Comparison of ENCODE assay signal across 8 mouse cellular contexts in the genomic region with DNA sequence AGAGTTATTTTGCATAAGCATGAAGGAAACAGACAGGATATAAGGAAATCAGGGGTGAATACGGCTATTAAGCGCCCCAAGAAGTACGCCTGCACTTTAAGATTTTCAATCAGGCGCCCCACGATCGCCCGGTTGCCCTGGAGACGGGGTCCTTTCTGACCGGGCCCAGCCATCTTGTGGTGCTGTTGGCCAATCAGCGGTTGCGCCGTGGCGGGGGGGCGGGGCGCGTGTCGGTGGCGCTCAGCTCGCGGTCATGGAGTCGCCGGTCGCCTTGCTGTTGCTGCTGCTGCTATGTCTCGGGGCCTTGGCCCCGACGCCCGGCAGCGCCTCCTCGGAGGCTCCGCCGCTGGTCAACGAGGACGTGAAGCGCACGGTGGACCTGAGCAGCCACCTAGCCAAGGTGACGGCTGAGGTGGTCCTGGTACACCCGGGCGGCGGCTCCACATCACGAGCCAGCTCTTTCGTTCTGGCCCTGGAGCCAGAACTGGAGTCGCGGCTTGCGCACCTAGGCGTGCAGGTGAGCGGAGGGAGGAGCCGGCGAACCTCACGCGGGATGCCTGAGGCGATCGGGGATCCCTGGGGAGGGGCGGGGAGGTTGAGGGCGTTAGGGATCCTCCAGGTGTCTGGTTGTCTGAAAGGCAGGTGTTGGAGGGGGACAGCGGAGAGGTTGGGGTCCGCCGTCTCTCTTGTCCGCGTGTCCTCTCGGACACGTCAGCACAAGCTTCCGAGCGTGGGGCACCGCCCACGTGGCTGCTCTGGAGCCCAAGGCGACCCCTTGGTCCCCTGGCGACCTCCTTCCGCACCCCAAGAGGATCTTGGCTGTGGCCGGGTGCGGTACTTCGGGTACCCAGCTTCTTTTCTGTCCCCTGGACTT. TPM values are rescaled to one million over a fixed set of nuclear protein-coding genes. Genes with fewer than 3 reads are reported as not detected.
A peak's percentile ranks its signal among the peaks of the same experiment; 100 is the strongest.
DNase-seq lines count a peak whose midpoint lies in the region; ATAC-seq and TF ChIP-seq lines count a peak whose summit lies in the region.

A gene (plus strand): TSS at position 205 of the 874 bp plus-strand sequence.

- H3K4me3 ChIP-seq in embryonic facial prominence, embryonic 14.5 days (ENCODE audit: low read depth, low read length): peak within 1 kb of the TSS; percentile 82
- H3K4me3 ChIP-seq in limb, embryonic 14.5 days (replicated peaks; ENCODE audit: low read length): peak within 1 kb of the TSS; percentile 70
- peak within 1 kb of the TSS; percentile 99 for H3K4me3 ChIP-seq in midbrain, postnatal 0 days (ENCODE audit: low read depth, low read length)

- 0 out of 2 replicates have a peak, but pooled peaks have one; percentile 36 for TF ChIP-seq POLR2A in limb, embryonic 14.5 days (IDR thresholded peaks at IDR 0.05; ENCODE audit: borderline replicate concordance, extremely low read depth, insufficient read depth, insufficient read length)

- TF ChIP-seq CTCF in midbrain, postnatal 0 days (IDR thresholded peaks at IDR 0.05): no peak

- H3K4me2 ChIP-seq in embryonic facial prominence, embryonic 14.5 days (ENCODE audit: low read depth, low read length): peak within 1 kb of the TSS; percentile 85
- H3K4me2 ChIP-seq in limb, embryonic 14.5 days (replicated peaks; ENCODE audit: low read depth, low read length, severe bottlenecking): peak within 1 kb of the TSS; percentile 85
- H3K4me2 ChIP-seq in midbrain, postnatal 0 days (ENCODE audit: low read depth, low read length, poor library complexity, severe bottlenecking): peak within 1 kb of the TSS; percentile 89

- peaks cover 16% of the 10 kb centered on the region for H3K36me3 ChIP-seq in embryonic facial prominence, embryonic 14.5 days (ENCODE audit: control insufficient read depth, insufficient read depth, low read length)
- H3K36me3 ChIP-seq in limb, embryonic 14.5 days (ENCODE audit: control insufficient read depth, insufficient read depth, low read length): peaks cover 13% of the 10 kb centered on the region
- no peaks in the 10 kb centered on the region; the same call in 1 of the 2 replicates for H3K36me3 ChIP-seq in midbrain, postnatal 0 days (ENCODE audit: insufficient read depth, low read length)

- DNase-seq in 3T3-L1 (ENCODE audit: low read depth, low spot score): peak; percentile 95
- peak; percentile 99 for DNase-seq in adrenal gland, postnatal 4 days (ENCODE audit: low spot score in 2 of 2)
- DNase-seq in embryonic facial prominence, embryonic 14.5 days (ENCODE audit: low spot score): peak; percentile 96
- peak; percentile 97 for DNase-seq in heart, adult 8-10 months (ENCODE audit: low spot score)
- DNase-seq in kidney, adult 9 months: peak; percentile 97
- peak; percentile 95 for DNase-seq in limb, embryonic 14.5 days (ENCODE audit: low spot score)
- peak; percentile 95 for DNase-seq in midbrain, postnatal 0 days (ENCODE audit: low spot score)
- peak; percentile 99 for DNase-seq in spleen, postnatal 14 days (ENCODE audit: low spot score in 2 of 2)

- H3K27ac ChIP-seq in embryonic facial prominence, embryonic 14.5 days (replicated peaks; ENCODE audit: low read depth, low read length): peak within 1 kb of the TSS; percentile 56
- H3K27ac ChIP-seq in limb, embryonic 14.5 days (replicated peaks; ENCODE audit: low read depth, low read length): peak within 1 kb of the TSS; percentile 78
- peak within 1 kb of the TSS; percentile 80 for H3K27ac ChIP-seq in midbrain, postnatal 0 days (ENCODE audit: low read depth, low read length)

- peak within 1 kb of the TSS; percentile 96 for H3K9ac ChIP-seq in embryonic facial prominence, embryonic 14.5 days (ENCODE audit: low read depth, low read length)
- H3K9ac ChIP-seq in limb, embryonic 14.5 days (ENCODE audit: low read depth, low read length, severe bottlenecking): peak within 1 kb of the TSS; percentile 78
- H3K9ac ChIP-seq in midbrain, postnatal 0 days (replicated peaks; ENCODE audit: low read length, poor library complexity, severe bottlenecking): peak within 1 kb of the TSS; percentile 96

- no peaks in the 10 kb centered on the region for H3K9me3 ChIP-seq in embryonic facial prominence, embryonic 14.5 days (ENCODE audit: control insufficient read depth, low read length)
- H3K9me3 ChIP-seq in limb, embryonic 14.5 days (ENCODE audit: control insufficient read depth, low read length): no peaks in the 10 kb centered on the region
- H3K9me3 ChIP-seq in midbrain, postnatal 0 days (ENCODE audit: low read length): no peaks in the 10 kb centered on the region

- 1% methylated on average over 51 of the region's 71 CpGs for WGBS in embryonic facial prominence, embryonic 14.5 days
- WGBS in limb, embryonic 14.5 days: 0% methylated on average over 67 of the region's 71 CpGs
- under 1% methylated on average over 67 of the region's 71 CpGs for WGBS in midbrain, postnatal 0 days

- peak; percentile 99 for ATAC-seq in embryonic facial prominence, embryonic 14.5 days (ENCODE audit: low read depth)
- peak; percentile 99 for ATAC-seq in limb, embryonic 14.5 days (ENCODE audit: low FRiP score, low read depth)
- ATAC-seq in midbrain, postnatal 0 days (ENCODE audit: low FRiP score): peak; percentile 96

- no peaks in the 10 kb centered on the region for H3K27me3 ChIP-seq in embryonic facial prominence, embryonic 14.5 days (replicated peaks; ENCODE audit: control insufficient read depth, insufficient read depth, low read length)
- no peaks in the 10 kb centered on the region for H3K27me3 ChIP-seq in limb, embryonic 14.5 days (ENCODE audit: control insufficient read depth, insufficient read depth, low read length)
- H3K27me3 ChIP-seq in midbrain, postnatal 0 days (ENCODE audit: insufficient read depth, low read length): peaks cover 9% of the 10 kb centered on the region; the same call in 1 of the 2 replicates

- peaks cover 8% of the 10 kb centered on the region for H3K4me1 ChIP-seq in embryonic facial prominence, embryonic 14.5 days (ENCODE audit: control insufficient read depth, insufficient read depth, low read length)
- peaks cover 12% of the 10 kb centered on the region for H3K4me1 ChIP-seq in limb, embryonic 14.5 days (ENCODE audit: control insufficient read depth, insufficient read depth, low read length)
- H3K4me1 ChIP-seq in midbrain, postnatal 0 days (ENCODE audit: insufficient read depth, low read length): peaks cover 13% of the 10 kb centered on the region

RNA-seq across cellular contexts. Expression of the gene that starts here (rescaled TPM):
- total RNA-seq in adrenal gland, postnatal 4 days (2021): 100 to 1,000 TPM; 212 to 219 TPM
- polyA plus RNA-seq in embryonic facial prominence, embryonic 14.5 days (2014; fragmentation: Nextera tagmentation; extraction: Ambion mirVana): 391 and 414 TPM in 2 replicates
- total RNA-seq in heart, adult 8-10 months (2022): 100 to 1,000 TPM in 3 of 4 experiments, 10 to 100 TPM in 1; 92.5 to 117 (median 111) TPM
- 316 and 329 TPM in 2 replicates for polyA plus RNA-seq in limb, embryonic 14.5 days (2012; rRNA removed)
- polyA plus RNA-seq in limb, embryonic 14.5 days (2014; fragmentation: Nextera tagmentation; extraction: Ambion mirVana): 381 and 396 TPM in 2 replicates
- total RNA-seq in midbrain, postnatal 0 days (2014; rRNA removed): 196 and 198 TPM in 2 replicates
- 252 and 261 TPM in 2 replicates for polyA plus RNA-seq in midbrain, postnatal 0 days (2015; fragmentation: Nextera tagmentation; extraction: Ambion mirVana)

Comparison
In these comparisons a context has a peak if more than half of its experiments do, and no peak if none do; other contexts are left out.
1. Peak in every context shown above with its lines: DNase-seq, ATAC-seq, H3K4me3 ChIP-seq and H3K27ac ChIP-seq.